Mouse (Mus musculus) embryo, embryonic 10 days (tissue): ENCODE measurements around the gene Marf1.
"Not testable (repeated sequence)": the region's sequence is repeated elsewhere in the genome, so short reads cannot be mapped to it uniquely, and the experiment has no call there.

Experiments
- DNase-seq: peaks from one replicate; pipeline ENCODE4 v3.0.0-alpha.2; 2015; ENCODE audit warnings: low spot score

The Marf1 gene

GRCm38 (mm10) chr16:14066571-14066970, 96.6 kb downstream of the Marf1 start:
- not testable (repeated sequence) for DNase-seq

- DNase-seq = no peak
These were observed 103.3 kb downstream of the Marf1 start for GRCm38 (mm10) chr16:14059869-14060268.
